Mouse (Mus musculus) liver, embryonic 13.5 days (tissue): ENCODE measurements around the gene Slc35e3. TPM values are rescaled to one million over a fixed set of nuclear protein-coding genes. Genes with fewer than 3 reads are reported as not detected.
"Not testable (repeated sequence)": the region's sequence is repeated elsewhere in the genome, so short reads cannot be mapped to it uniquely, and the experiment has no call there.

Experiments
- ATAC-seq: fragments of 200-750 bp; cut with Nextera tagmentation; 2 replicates; pipeline ENCODE4 v1.8.0; 2017; ENCODE audit warnings: low read depth, mild to moderate bottlenecking, moderate number of reproducible peaks, moderate library complexity
- DNase-seq: peaks from one replicate; pipeline ENCODE4 v3.0.0; 2022
- H3K27ac ChIP-seq: fragments of 300-500 bp; sonication (generic); 2 replicates; pipeline ENCODE4 v1.5.1; 2015; ENCODE audit warnings: moderate library complexity, mild to moderate bottlenecking, inconsistent platforms
- H3K27me3 ChIP-seq: fragments of 300-500 bp; sonication (generic); 2 replicates; pipeline ENCODE4 v1.6.1; 2015; ENCODE audit warnings: mild to moderate bottlenecking, inconsistent platforms
- H3K36me3 ChIP-seq: fragments of 300-500 bp; sonication (generic); 2 replicates; pipeline ENCODE4 v1.6.1; 2015; ENCODE audit warnings: mild to moderate bottlenecking, inconsistent platforms
- H3K4me1 ChIP-seq: fragments of 300-500 bp; sonication (generic); replicated peaks from 2 replicates; pipeline ENCODE4 v1.6.1; 2015; ENCODE audit warnings: inconsistent platforms
- H3K4me2 ChIP-seq: fragments of 300-500 bp; sonication (generic); 2 replicates; pipeline ENCODE4 v1.6.1; 2015; ENCODE audit warnings: inconsistent platforms, mild to moderate bottlenecking, moderate library complexity
- H3K4me3 ChIP-seq: fragments of 300-500 bp; sonication (generic); replicated peaks from 2 replicates; pipeline ENCODE4 v1.5.1; 2015; ENCODE audit warnings: mild to moderate bottlenecking, inconsistent platforms
- H3K9ac ChIP-seq: fragments of 300-500 bp; sonication (generic); 2 replicates; pipeline ENCODE4 v1.6.1; 2015; ENCODE audit warnings: mild to moderate bottlenecking, inconsistent platforms
- H3K9me3 ChIP-seq: fragments of 300-500 bp; sonication (generic); replicated peaks from 2 replicates; pipeline ENCODE4 v1.6.1; 2016; ENCODE audit warnings: inconsistent platforms
- WGBS: fragments of 180-500 bp; shearing (Covaris S2); methylation state at CpG from one replicate; pipeline ENCODE4 v1.1.7; 2015; ENCODE audit not compliant: insufficient replicate concordance; 5-methylcytosine and 5-hydroxymethylcytosine counted together
- polyA plus RNA-seq: library from polyadenylated mRNA; unstranded; fragments of >200 nt; fragmentation: Nextera tagmentation; extraction: Ambion mirVana; gene quantifications from 2 replicates; pipeline ENCODE4 v1.2.1, GENCODE M21; 2015

The Slc35e3 gene
- polyA plus RNA-seq, 1 experiment from 2014 or later, result 2.7 TPM

DNA sequence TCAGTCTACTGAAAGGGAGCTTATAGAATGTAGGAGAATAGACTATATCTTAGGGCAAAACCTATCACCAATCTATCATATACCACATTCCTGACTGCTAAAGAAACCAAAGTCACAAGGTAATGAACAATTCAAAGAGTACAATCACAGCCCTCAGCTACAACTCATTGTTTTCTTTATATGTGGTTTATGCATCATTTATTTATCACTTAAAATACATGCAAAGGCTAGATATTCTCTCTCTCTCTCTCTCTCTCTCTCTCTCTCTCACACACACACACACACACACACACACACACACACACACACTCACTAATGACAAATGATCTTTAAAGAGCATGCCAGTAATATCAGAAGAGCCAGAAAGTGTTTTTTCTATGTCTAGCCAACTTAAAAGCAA is 40.4 kb downstream of the Slc35e3 start:
- Histone ChIP-seq H3K9ac (no peak overlapping the region), H3K27ac (no peak overlapping the region), H3K4me2 (no peak overlapping the region), H3K36me3 (peaks cover 68% of the 10 kb centered on the region), H3K27me3 (no peaks in the 10 kb centered on the region), H3K4me3 (no peak overlapping the region), H3K9me3 (no peaks in the 10 kb centered on the region), H3K4me1 (peaks cover 27% of the 10 kb centered on the region)
- DNase-seq (no peak), ATAC-seq (no peak)

GRCm38 (mm10) chr10:117704964-117705335 is 41.2 kb downstream of the Slc35e3 start:
- Histone ChIP-seq H3K9me3 (no peaks in the 10 kb centered on the region), H3K4me1 (peaks cover 27% of the 10 kb centered on the region), H3K9ac (no peak overlapping the region), H3K4me2 (no peak overlapping the region), H3K27me3 (no peaks in the 10 kb centered on the region), H3K36me3 (peaks cover 77% of the 10 kb centered on the region), H3K4me3 (no peak overlapping the region), H3K27ac (no peak overlapping the region)
- ATAC-seq (no peak), DNase-seq (no peak)
- 90% methylated on average over 6 of the region's 6 CpGs for WGBS

- H3K36me3 ChIP-seq, result peaks cover 82% of the 10 kb centered on the region
- not testable (repeated sequence) for ATAC-seq, H3K9me3 ChIP-seq, H3K9ac ChIP-seq, H3K4me2 ChIP-seq, DNase-seq, H3K27ac ChIP-seq, H3K27me3 ChIP-seq, H3K4me3 ChIP-seq
- WGBS, result 92% methylated on average over 6 of the region's 6 CpGs
- H3K4me1 ChIP-seq, result peaks cover 26% of the 10 kb centered on the region
Observed at GRCm38 (mm10) chr10:117704314-117704963, 41.7 kb downstream of the Slc35e3 start.

DNA sequence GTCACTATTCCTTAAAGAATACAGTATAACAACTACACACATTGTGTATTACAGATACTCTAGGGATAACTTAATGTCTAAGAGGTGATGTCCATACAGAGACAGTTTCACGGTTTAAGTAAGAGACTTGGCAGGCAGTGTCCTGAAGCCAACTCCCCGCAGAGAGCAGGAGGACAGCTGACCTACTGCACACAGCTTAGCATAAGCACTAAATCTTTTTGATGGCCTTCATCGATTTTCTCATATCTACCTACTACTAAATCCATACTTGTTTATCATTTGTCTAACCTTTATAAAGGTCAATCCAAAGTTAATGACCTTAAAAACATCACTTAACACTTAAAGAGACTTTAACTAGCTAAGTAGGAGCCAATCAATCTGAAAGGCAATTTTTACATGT is 42.7 kb downstream of the Slc35e3 start:
- Histone ChIP-seq H3K9ac (no peak overlapping the region), H3K4me1 (peaks cover 17% of the 10 kb centered on the region), H3K9me3 (no peaks in the 10 kb centered on the region), H3K4me2 (no peak overlapping the region), H3K36me3 (peaks cover 89% of the 10 kb centered on the region), H3K27ac (no peak overlapping the region), H3K27me3 (no peaks in the 10 kb centered on the region), H3K4me3 (no peak overlapping the region)
- ATAC-seq (no peak), DNase-seq (no peak)
- WGBS, result 91% methylated on average over 3 of the region's 3 CpGs

DNA sequence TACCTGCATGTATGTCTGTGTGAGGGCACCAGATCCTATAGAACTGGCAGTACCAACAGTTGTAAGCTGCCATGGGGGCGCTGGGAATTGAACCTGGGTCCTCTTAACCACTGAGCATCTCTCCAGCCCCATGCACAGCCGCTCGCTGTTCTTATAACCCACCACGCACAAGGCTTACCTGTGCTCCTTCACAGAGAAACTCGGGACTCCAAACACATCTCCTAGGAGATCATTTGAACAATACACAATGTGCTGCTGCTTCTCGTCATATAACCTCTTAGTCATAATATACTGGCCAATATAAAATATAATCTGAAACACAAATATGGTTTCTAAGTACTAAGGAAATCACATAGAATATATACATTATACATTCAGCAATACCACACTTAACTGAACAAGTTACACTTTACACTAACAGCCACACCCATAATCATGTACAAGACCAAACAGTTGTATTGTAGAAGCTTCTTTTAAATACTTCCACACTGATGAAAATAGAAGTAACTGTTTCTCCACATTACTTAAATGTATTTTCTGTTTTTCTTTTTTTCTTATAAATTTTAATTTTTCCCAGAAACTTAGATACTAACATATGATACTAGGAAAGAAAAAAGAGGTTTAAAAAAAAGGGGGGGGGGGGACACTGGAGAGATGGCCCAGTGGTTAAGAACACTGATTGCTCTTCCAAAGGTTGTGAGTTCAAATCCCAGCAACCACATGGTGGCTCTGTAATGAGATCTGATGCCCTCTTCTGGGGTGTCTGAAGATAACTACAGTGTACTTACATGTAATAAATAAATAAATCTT is 43.9 kb downstream of the Slc35e3 start:
- Histone ChIP-seq H3K9ac (no peak overlapping the region), H3K4me2 (no peak overlapping the region), H3K27ac (no peak overlapping the region), H3K4me3 (no peak overlapping the region), H3K27me3 (no peaks in the 10 kb centered on the region), H3K9me3 (no peaks in the 10 kb centered on the region), H3K36me3 (peaks cover 93% of the 10 kb centered on the region), H3K4me1 (peaks cover 11% of the 10 kb centered on the region)
- ATAC-seq (no peak), DNase-seq (no peak)
- 90% methylated on average over 6 of the region's 6 CpGs for WGBS

GRCm38 (mm10) chr10:117701034-117701829 is 44.9 kb downstream of the Slc35e3 start:
- H3K9ac ChIP-seq, result no peak overlapping the region
- no peak for DNase-seq
- ATAC-seq, result no peak
- H3K9me3 ChIP-seq, result no peaks in the 10 kb centered on the region
- peaks cover 3% of the 10 kb centered on the region; the same call in 1 of the 2 replicates for H3K4me1 ChIP-seq
- H3K36me3 ChIP-seq, result peaks cover 93% of the 10 kb centered on the region
- 89% methylated on average over 6 of the region's 6 CpGs for WGBS
- H3K27ac ChIP-seq, result no peak overlapping the region
- H3K4me2 ChIP-seq, result no peak overlapping the region
- H3K27me3 ChIP-seq, result no peaks in the 10 kb centered on the region
- no peak overlapping the region for H3K4me3 ChIP-seq

GRCm38 (mm10) chr10:117700450-117700849 is 45.7 kb downstream of the Slc35e3 start:
- Histone ChIP-seq H3K9me3 (no peaks in the 10 kb centered on the region), H3K9ac (no peak overlapping the region), H3K4me1 (peaks cover 3% of the 10 kb centered on the region; the same call in 1 of the 2 replicates), H3K27ac (no peak overlapping the region), H3K4me2 (no peak overlapping the region), H3K27me3 (no peaks in the 10 kb centered on the region), H3K4me3 (no peak overlapping the region), H3K36me3 (peaks cover 96% of the 10 kb centered on the region)
- WGBS, result 82% methylated on average over 1 of the region's 1 CpGs
- ATAC-seq (no peak), DNase-seq (no peak)

DNA sequence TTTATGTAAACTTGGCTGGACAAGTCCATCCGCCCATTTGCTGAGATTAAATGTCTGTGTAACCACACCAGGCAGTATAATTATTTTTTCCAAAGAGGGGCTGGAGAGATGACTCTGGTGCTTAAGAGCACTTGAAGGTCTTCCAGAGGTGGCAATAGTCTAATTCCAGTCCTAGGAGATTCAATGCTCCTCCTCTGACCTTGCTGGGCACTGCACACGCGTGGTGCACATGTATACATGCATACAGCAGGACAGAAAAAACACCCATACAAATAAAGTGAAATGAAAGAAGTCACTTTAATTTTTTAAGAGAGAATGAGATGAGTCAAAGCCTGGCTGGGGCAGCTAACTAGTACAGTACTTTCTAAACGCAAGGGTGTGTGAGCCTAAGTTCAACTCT is 46.3 kb downstream of the Slc35e3 start:
- H3K4me1 ChIP-seq, result peaks cover 3% of the 10 kb centered on the region; the same call in 1 of the 2 replicates
- no peak overlapping the region for H3K4me2 ChIP-seq
- no peaks in the 10 kb centered on the region for H3K9me3 ChIP-seq
- H3K4me3 ChIP-seq, result no peak overlapping the region
- no peak overlapping the region for H3K9ac ChIP-seq
- WGBS, result 91% methylated on average over 4 of the region's 4 CpGs
- DNase-seq, result no peak
- no peak overlapping the region for H3K27ac ChIP-seq
- no peaks in the 10 kb centered on the region for H3K27me3 ChIP-seq
- no peak for ATAC-seq
- H3K36me3 ChIP-seq, result peaks cover 96% of the 10 kb centered on the region

- no peak overlapping the region for H3K4me3 ChIP-seq
- no peak overlapping the region for H3K27ac ChIP-seq
- peaks cover 3% of the 10 kb centered on the region; the same call in 1 of the 2 replicates for H3K4me1 ChIP-seq
- WGBS, result 92% methylated on average over 10 of the region's 10 CpGs
- no peak overlapping the region for H3K4me2 ChIP-seq
- H3K27me3 ChIP-seq, result no peaks in the 10 kb centered on the region
- DNase-seq, result no peak
- H3K9me3 ChIP-seq, result no peaks in the 10 kb centered on the region
- no peak for ATAC-seq
- peaks cover 95% of the 10 kb centered on the region for H3K36me3 ChIP-seq
- no peak overlapping the region for H3K9ac ChIP-seq
Observed at GRCm38 (mm10) chr10:117698313-117699138, 47.6 kb downstream of the Slc35e3 start.

DNA sequence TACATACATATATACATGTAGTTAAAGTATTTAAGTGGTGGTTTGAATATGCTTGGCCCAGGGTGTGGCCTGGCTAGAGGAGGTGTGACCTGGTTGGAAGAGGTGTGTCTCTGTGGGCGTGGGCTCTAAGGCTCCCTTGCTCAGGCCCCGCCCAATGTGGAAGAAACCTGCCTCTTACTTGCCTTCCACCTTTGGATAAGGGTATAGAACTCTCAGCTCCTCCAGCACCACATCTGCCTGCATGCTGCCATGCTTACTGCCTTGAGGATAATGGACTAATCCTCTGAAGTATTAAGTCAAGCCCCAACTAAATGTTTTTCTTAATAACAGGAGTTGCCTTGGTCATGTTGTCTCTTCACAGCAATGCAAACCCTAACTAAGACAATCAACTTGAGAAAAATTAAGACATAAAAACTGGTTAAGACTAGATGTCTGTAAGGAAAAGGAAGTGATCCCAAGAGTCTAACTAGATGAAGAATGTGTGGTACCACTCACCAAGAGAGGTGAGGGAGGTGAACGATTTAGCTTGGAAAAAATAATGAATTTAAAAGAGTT is 48.5 kb downstream of the Slc35e3 start:
- H3K4me3 ChIP-seq, result no peak overlapping the region
- H3K27me3 ChIP-seq, result no peaks in the 10 kb centered on the region
- no peak overlapping the region for H3K27ac ChIP-seq
- H3K36me3 ChIP-seq, result peaks cover 92% of the 10 kb centered on the region
- no peak overlapping the region for H3K4me2 ChIP-seq
- ATAC-seq, result peak; percentile 72
- H3K9ac ChIP-seq, result no peak overlapping the region
- DNase-seq, result no peak
- 88% methylated on average over 3 of the region's 3 CpGs for WGBS
- no peaks in the 10 kb centered on the region for H3K9me3 ChIP-seq
- H3K4me1 ChIP-seq, result peaks cover 3% of the 10 kb centered on the region; the same call in 1 of the 2 replicates
